Mouse (Mus musculus): ENCODE data around the gene Eif1ax.
"Not testable (repeated sequence)": the region's sequence is repeated elsewhere in the genome, so short reads cannot be mapped to it uniquely, and the experiment has no call there.

Eif1ax gene

GRCm38 (mm10) chrX:159371831-159372752 is at the start of gene Eif1ax:
Gene Eif1ax (plus strand): TSS chrX:159372178.
- DNase-seq (ENCODE audit: low read depth): peak; percentile 64

GRCm38 (mm10) chrX:159364506-159364905 is 7.5 kb upstream of the Eif1ax start:
- no peak for DNase-seq (ENCODE audit: low read depth)

- no peak for DNase-seq (ENCODE audit: low read depth)
These were observed 771 bp downstream of the Eif1ax start for GRCm38 (mm10) chrX:159372753-159373144.

GRCm38 (mm10) chrX:159387105-159387504 is 15.1 kb downstream of the Eif1ax start:
- no peak for DNase-seq (ENCODE audit: low read depth)

GRCm38 (mm10) chrX:159388953-159389352 is 17.0 kb downstream of the Eif1ax start:
- DNase-seq (ENCODE audit: low read depth): no peak

- no peak for DNase-seq (ENCODE audit: low read depth)
These were observed 18.5 kb downstream of the Eif1ax start for GRCm38 (mm10) chrX:159390347-159390962.

GRCm38 (mm10) chrX:159391239-159391638 is 19.3 kb downstream of the Eif1ax start:
- no peak for DNase-seq (ENCODE audit: low read depth)

GRCm38 (mm10) chrX:159409253-159409652 is 37.3 kb downstream of the Eif1ax start:
- DNase-seq (ENCODE audit: low read depth): peak; percentile 38

GRCm38 (mm10) chrX:159414130-159414828 is 42.3 kb downstream of the Eif1ax start, which contains the start of gene Map7d2:
Gene Map7d2 (plus strand): TSS chrX:159414572.
- no peak for DNase-seq (ENCODE audit: low read depth)

- no peak for DNase-seq (ENCODE audit: low read depth)
These were observed 43.1 kb downstream of the Eif1ax start for GRCm38 (mm10) chrX:159414829-159415673.

GRCm38 (mm10) chrX:159430507-159430906 is 58.5 kb downstream of the Eif1ax start:
- not testable (repeated sequence) for DNase-seq (ENCODE audit: low read depth)

All from c-Kit-positive CD71-positive TER-119-negative erythroid progenitor cells, embryonic 14.5 days (primary cell).